Mouse (Mus musculus) induced T-regulatory cell, adult 2 months (primary cell): ENCODE results near the gene Inmt.
A peak's percentile ranks its signal among the peaks of the same experiment; 100 is the strongest.
"Not testable (repeated sequence)": the region's sequence is repeated elsewhere in the genome, so short reads cannot be mapped to it uniquely, and the experiment has no call there.

ENCODE experiments used
- DNase-seq: peaks from one replicate; pipeline ENCODE4 v3.0.0-alpha.2; 2012; ENCODE audit warnings: low read depth

Inmt gene

DNA sequence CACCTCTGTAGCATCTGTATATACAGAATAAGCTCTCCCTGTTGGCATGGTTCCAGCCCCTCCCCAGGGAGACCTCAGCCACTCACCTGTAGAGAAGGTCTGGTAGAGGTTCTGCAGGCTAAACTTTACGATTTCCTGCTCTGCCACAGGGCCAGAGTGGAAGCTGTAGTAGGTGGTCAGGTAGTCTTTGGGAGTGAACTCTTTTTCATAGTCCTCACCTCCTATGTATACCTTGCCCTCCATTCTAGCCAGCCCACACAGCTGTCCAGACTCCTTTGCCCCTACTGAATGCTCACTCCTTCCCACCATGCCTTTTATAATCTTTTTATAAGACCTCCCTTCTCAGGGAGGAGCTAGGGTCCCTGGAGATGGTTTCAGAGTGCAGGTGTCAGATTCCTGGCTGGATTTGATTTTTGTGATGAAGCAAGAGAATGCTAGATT lies at the start of gene Inmt:
Gene Inmt, minus strand, starts transcription at position 303 of the 441 bp plus-strand sequence.
- no peak for DNase-seq

DNA sequence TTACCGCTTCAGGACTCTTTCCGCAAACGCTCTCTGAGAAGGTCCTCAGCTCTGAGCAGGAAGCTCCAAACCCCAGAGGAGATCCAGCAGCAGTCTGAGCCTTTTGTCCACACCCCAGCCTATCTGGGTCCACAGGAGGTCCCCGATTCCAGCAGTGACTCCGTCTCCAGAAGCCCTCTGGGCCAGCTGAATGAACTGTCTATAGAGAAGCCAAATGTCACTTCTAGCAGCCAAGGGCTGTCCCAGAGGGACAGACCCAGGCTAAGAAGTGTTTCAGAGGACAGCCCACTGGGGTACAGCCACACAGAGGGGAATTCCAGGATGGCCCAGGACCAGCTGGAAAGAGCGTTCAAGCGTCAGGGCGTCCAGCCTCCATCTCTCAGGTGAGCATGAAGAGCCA lies 49.1 kb upstream of the Inmt start:
- no peak for DNase-seq

- DNase-seq = no peak
Measured at GRCm38 (mm10) chr6:55218232-55218631, 43.4 kb upstream of the Inmt start.

GRCm38 (mm10) chr6:55214541-55214940 lies 39.7 kb upstream of the Inmt start:
- DNase-seq = no peak

DNA sequence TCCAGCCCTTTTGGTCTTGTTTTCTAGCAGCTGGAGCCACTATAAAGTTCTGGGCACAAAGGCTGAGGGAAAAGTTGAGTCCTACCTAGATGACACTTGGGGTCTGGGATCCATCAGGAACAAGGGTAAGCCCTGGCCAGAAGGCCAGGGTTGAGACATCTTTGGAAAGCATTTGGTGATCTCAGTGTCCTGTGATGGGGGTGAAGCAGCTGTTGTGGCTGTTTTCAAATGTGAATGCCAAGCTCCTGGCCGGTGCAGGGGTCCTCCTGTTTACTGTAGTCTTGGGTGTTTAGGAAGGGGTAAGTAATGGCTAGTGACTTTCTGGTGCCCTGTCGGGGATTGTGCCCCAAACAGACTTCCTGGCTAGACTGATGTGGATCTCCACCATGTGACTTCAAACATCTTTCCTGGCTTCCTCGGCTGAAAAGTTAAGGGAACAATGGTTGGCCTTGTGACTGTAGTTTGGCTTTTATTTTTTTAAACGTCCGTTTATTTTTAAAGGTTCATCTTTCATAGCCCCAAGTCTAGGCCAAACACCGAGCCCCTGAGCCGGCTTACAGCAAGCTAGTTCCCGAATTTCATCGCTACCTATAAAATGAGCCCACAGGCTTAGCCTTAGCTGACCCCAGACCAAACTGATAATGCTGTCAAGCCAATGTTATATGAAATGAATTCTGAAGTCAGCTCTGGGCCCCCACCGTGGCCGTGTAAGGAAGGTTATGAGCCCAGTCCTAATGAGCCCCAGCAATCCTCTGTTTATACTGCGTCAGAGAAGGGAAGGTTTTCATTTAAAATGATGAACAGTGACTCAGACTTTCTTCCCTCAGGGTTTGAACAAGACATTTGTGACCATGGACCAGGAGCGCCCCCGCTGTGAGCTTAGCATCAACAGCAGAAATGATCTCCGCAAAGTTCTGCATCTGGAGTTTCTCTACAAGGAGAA lies 35.9 kb upstream of the Inmt start:
- DNase-seq = no peak

DNA sequence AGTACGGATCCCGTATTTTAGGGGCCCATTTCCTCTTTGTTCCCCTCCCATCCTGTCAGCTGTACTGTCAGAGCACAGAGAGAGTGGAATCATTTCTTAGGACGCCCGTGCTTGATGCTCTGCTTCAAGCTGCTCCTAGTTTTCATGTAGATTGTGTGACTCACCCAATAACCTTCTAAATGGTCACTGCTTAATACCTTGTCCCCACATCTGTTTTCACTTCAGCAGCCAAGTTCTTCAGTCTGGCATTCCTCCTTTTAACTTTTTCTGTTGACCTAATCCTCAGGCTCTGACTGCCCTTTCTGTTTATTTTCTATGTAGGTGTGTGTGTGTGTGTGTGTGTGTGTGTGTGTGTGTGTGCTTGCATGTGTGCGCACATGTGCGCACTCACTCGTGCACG lies 32.9 kb upstream of the Inmt start:
- DNase-seq = no peak

- DNase-seq = no peak
Measured at GRCm38 (mm10) chr6:55203931-55204330, 29.1 kb upstream of the Inmt start.

DNA sequence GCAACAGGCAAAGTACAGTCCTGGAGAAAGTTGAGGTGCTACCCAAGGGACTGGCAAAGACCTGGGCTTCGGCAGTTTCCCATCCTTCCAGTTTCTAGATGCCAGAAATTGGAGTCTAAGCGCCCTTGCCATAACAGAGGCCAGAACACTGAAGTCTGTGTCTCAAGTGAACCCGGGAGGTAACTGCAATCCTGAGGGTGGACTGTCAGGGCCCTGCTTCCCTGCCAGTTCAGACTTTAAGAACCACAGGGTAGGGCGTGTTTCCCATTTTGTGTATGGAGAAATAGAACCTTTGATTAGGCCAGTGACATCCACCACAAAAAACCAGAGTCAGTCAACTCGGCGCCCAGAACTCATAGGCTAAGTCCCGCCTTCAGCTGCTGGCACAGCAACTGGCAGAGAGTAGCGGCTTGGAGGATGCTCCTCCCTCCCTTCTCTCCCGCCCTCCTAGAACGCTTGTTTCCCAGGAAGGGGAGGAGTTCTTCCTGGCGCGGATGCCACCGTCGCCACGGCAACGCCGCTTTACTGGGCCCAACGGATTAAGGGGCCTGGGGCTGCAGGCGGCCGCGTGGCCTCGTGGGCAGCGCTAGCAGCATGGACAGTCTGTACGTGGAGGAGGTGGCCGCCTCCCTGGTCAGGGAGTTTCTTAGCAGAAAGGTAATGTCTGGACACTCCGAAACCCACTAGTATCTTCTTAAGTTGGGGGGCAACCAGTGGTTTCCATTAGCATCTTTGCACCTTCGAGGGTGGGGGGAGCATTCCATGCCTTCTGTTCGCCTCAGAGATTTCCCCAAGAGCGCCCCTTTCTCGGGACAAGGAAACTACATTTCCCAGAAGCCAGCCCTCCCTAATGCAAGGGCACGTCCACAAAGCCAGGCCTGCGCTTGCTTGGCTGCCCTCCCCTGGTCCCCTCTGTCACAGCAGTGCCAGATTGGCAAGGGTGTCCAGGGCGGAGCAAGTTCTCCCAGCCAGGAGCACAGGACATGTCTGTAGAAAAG lies 28.4 kb upstream of the Inmt start, which contains the start of gene Mindy4:
Gene Mindy4, plus strand, starts transcription at position 471 of the 998 bp plus-strand sequence.
- peak; percentile 46 for DNase-seq

GRCm38 (mm10) chr6:55199047-55199446 lies 24.2 kb upstream of the Inmt start:
- DNase-seq = no peak

DNA sequence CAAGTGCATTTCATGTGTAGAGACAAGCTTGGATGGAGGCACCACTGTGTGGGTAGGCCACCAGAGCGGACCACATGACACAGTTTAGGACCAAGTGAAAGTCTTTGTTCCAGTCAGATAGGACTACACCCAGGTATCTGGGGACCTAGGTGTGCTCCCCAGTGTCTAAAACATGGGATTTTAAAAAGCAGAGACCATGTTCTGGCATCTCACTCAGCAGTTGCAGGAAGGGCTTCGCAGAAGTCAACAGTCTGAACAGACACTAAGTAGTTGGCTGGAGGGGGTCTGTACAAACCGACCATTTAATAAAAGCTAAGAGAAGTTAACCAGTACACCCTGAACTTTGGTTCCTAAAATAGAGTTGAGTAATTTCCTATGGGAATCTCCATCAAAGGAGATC lies 18.3 kb upstream of the Inmt start:
- DNase-seq = no peak

- no peak for DNase-seq
Measured at GRCm38 (mm10) chr6:55191537-55191936, 16.7 kb upstream of the Inmt start.

DNA sequence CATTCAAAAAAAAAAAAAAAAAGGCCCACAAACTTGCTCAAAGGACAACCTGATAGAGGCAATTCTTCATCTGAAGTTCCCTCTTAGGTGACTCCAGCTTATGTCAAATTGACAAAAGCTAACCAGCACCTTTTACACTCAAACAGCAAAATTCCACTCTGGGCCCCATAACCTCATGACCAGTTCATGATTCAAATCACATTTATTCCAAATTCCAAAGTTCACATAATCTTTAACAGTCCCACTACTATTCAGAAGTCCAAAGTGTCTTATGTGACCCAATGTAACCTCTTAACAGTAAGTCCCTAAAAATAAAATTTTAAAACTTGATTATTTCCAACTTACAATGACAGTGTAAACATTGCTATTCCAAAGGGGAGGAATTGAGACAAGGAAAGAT lies 14.6 kb upstream of the Inmt start:
- no peak for DNase-seq

GRCm38 (mm10) chr6:55187827-55188226 lies 13.0 kb upstream of the Inmt start:
- DNase-seq = not testable (repeated sequence)

DNA sequence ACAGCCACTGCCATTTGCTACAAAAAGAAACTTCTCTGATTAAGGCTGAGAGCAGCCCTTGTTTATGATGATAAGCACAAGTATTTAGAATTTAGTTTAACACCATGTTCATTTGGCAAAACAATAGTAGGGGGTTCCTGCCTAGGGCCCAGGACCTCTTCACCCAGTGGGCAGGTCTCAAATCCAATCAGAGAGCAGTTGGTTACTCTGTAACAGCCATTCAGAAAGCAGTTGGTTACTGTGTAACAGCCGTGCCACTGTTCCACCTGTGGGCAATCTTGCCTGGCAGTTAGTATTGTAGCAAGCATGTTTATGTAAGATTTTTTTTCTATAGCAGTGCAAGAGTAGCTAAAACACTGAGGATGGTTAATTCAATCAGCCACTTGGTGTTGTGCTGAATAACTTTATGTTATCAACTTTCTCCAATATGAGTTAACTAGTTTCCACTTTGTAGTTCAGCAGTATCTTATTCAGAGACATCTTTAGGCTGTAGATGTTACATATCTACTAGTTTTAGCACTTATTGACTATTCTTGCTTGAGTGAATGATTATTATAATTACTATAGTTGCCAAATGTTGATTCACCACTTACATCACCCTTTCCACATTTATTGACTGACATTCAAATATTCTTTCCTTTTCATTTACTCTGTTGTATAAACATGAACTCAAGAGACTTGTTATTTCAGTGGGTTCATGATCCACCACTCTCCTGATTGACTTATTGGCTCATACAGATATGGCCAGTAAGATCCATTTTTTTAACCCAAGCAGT lies 8.0 kb upstream of the Inmt start:
- no peak for DNase-seq

DNA sequence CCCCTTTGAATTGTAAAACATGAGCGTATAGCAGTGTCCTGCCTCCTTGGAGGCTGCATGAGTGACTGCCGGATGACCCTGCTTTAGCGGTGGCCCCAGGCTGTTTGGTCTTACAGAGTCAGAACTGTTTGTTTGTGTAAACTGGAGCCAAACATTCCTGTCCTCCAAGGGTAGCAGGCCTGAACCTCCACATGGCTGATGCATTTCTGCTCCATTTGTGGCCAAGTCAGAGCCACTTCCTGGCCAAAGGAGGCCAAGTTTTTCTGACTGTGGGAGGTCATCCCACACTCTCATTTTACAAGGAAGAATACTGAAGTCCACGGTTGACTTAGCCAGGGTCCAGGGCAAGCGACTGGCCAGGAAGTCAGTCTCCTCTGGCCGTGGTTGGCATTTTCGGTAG lies 4.7 kb upstream of the Inmt start:
- DNase-seq = no peak

GRCm38 (mm10) chr6:55177060-55177732 lies 2.4 kb upstream of the Inmt start:
- peak; percentile 44 for DNase-seq

DNA sequence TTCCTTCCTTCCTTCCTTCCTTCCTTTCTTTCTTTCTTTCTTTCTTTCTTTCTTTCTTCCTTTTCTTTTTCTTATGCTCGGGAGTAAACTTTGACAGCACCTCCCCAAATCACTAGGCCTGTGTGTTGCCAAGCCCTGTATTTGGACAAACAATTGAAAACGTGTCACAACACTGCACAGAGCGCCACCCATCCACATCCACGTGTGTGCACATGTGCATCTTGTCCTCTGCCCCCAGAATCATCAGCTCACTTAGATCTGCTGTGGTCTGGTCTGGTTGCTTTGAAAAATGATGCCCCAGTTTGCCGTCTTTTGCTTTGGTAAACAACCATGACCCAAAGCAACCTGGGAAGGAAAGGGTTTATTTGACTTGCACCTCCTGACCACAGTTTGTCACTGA lies 1.0 kb upstream of the Inmt start:
- no peak for DNase-seq

DNA sequence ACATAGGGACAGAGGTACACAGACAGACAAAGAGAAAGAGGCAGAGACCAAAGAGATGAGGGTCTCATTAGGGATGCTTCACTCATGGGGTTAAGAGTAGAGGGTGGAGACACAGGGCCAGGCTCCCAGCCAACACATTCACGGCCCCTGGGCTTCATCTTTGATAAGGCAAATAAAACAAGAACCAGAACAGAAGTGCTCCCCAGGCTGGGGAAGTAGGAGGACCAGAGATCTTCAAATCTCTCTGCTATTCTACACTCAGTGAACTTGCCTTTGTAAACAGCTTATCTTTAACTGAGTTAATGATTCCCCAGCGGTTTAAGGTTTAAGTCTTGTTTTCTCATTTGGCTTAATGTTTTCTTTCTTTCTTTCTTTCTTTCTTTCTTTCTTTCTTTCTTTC lies 613 bp upstream of the Inmt start:
- no peak for DNase-seq

- DNase-seq = no peak
Measured at GRCm38 (mm10) chr6:55173941-55174349, 898 bp downstream of the Inmt start.

GRCm38 (mm10) chr6:55173171-55173570 lies 1.7 kb downstream of the Inmt start:
- no peak for DNase-seq

- DNase-seq = no peak
Measured at GRCm38 (mm10) chr6:55171638-55172037, 3.2 kb downstream of the Inmt start.
